In genomic region chr11:103685261-103685736, GRCm38 (mm10) we compare ENCODE assay signal across 11 mouse cellular contexts. TPM values are rescaled to one million over a fixed set of nuclear protein-coding genes. Genes with fewer than 3 reads are reported as not detected.
DNase-seq lines count a peak whose midpoint lies in the region.
"Had no signal": no experiment of that assay in that cellular context is flagged by ENCODE, and none has a peak within 500 bp of the region (broad histone marks: within the 10 kb centered on the region; RNA-seq: fewer than 3 reads in every experiment).

No protein-coding gene starts in this region.

- intact Hi-C loops in heart, postnatal 25 days (cut with DNase I) = no loop called here

- peak; percentile 42 for DNase-seq in heart, postnatal 4 days
- no peak for DNase-seq in heart, postnatal 25 days (ENCODE audit: low spot score)
- peak; percentile 61 for DNase-seq in adrenal gland, postnatal 14 days
- peak; percentile 86 for DNase-seq in layer of hippocampus, adult 9-11 months
- peak; percentile 61 to 70 for DNase-seq in right cerebral cortex, adult 2 months (ENCODE audit: low spot score in 2 of 2)
- no peak for DNase-seq in spleen, adult 18-20 months
- DNase-seq in thymus, postnatal 14 days = no peak
- DNase-seq in spleen, postnatal 4 days (ENCODE audit: low spot score in 2 of 2) = no peak
- DNase-seq: kidney, postnatal 4 days; lung, embryonic 14.5 days had no signal

RNA-seq across cellular contexts. Expression of gene Gosr2, which starts 12.4 kb away (rescaled TPM):
- 10 to 100 TPM; 60.0 to 62.1 TPM for total RNA-seq in heart, postnatal 4 days (2021)
- 10 to 100 TPM; 39.2 to 39.3 TPM for total RNA-seq in heart, postnatal 25 days (2021)
- 72.3 and 74.8 TPM in 2 replicates for total RNA-seq in adrenal gland, postnatal 14 days (2021)

RNA-seq across cellular contexts. Expression of gene Rprml, which starts 35.9 kb away (rescaled TPM):
- total RNA-seq in heart, postnatal 4 days (2021) = not detected
- total RNA-seq in heart, postnatal 25 days (2021) = not detected
- total RNA-seq in adrenal gland, postnatal 14 days (2021) = not detected in 2 replicates
- total RNA-seq: MEL had no signal

RNA-seq across cellular contexts. Expression of gene Lyzl6, which starts 46.6 kb away (rescaled TPM):
- not detected for total RNA-seq in heart, postnatal 4 days (2021)
- not detected for total RNA-seq in heart, postnatal 25 days (2021)
- total RNA-seq in adrenal gland, postnatal 14 days (2021) = not detected in 2 replicates
- total RNA-seq: MEL had no signal

Comparison
In these comparisons a context has a peak if more than half of its experiments do, and no peak if none do; other contexts are left out.
1. DNase-seq: peak in heart, postnatal 4 days (single experiment), adrenal gland, postnatal 14 days (single experiment), layer of hippocampus, adult 9-11 months (single experiment) and right cerebral cortex, adult 2 months (2 of 2); none in heart, postnatal 25 days (single experiment), spleen, adult 18-20 months (0 of 2), thymus, postnatal 14 days (single experiment) and spleen, postnatal 4 days (0 of 2).